Mouse (Mus musculus) embryonic facial prominence, embryonic 12.5 days (tissue): ENCODE results near the gene Phb2. TPM values are rescaled to one million over a fixed set of nuclear protein-coding genes. Genes with fewer than 3 reads are reported as not detected.

Experiments used
- ATAC-seq: fragments of 200-750 bp; cut with Nextera tagmentation; 2 replicates; pipeline ENCODE4 v1.8.0; 2017; ENCODE audit not compliant: insufficient number of reproducible peaks, insufficient read depth, low FRiP score, low TSS enrichment
- H3K27ac ChIP-seq: fragments of 300-500 bp; sonication (generic); 2 replicates; pipeline ENCODE4 v1.5.1; 2016; ENCODE audit warnings: mild to moderate bottlenecking
- H3K27me3 ChIP-seq: fragments of 300-500 bp; sonication (generic); 2 replicates; pipeline ENCODE4 v1.6.1; 2016; ENCODE audit warnings: mild to moderate bottlenecking, moderate library complexity
- H3K36me3 ChIP-seq: fragments of 300-500 bp; sonication (generic); 2 replicates; pipeline ENCODE4 v1.6.1; 2016; ENCODE audit warnings: mild to moderate bottlenecking
- H3K4me1 ChIP-seq: fragments of 300-500 bp; sonication (generic); 2 replicates; pipeline ENCODE4 v1.6.1; 2016
- H3K4me2 ChIP-seq: fragments of 300-500 bp; sonication (generic); replicated peaks from 2 replicates; pipeline ENCODE4 v1.6.1; 2016; ENCODE audit warnings: mild to moderate bottlenecking, moderate library complexity
- H3K4me3 ChIP-seq: fragments of 300-500 bp; sonication (generic); 2 replicates; pipeline ENCODE4 v1.5.1; 2016; ENCODE audit warnings: mild to moderate bottlenecking
- H3K9ac ChIP-seq: fragments of 300-500 bp; sonication (generic); 2 replicates; pipeline ENCODE4 v1.6.1; 2016; ENCODE audit warnings: mild to moderate bottlenecking, moderate library complexity
- H3K9me3 ChIP-seq: fragments of 300-500 bp; sonication (generic); 2 replicates; pipeline ENCODE4 v1.6.1; 2016; ENCODE audit warnings: mild to moderate bottlenecking, moderate library complexity
- WGBS: fragments of 180-500 bp; shearing (Covaris S2); methylation state at CpG from one replicate; pipeline ENCODE4 v1.1.7; 2016; 5-methylcytosine and 5-hydroxymethylcytosine counted together
- polyA plus RNA-seq: library from polyadenylated mRNA; unstranded; fragments of >200 nt; fragmentation: Nextera tagmentation; extraction: Ambion mirVana; gene quantifications from 2 replicates; pipeline ENCODE4 v1.2.1, GENCODE M21; 2016

Gene Phb2
- 359 and 370 TPM in 2 replicates for polyA plus RNA-seq

GRCm38 (mm10) chr6:124711824-124712782, at the start of gene Phb2, which contains the start of gene Emg1:
TSS of gene Phb2 (plus strand) at chr6:124712336.
TSS of gene Emg1 (minus strand) at chr6:124712178.
- under 1% methylated on average over 73 of the region's 76 CpGs for WGBS
- peaks cover 47% of the 10 kb centered on the region for H3K36me3 ChIP-seq
- no peaks in the 10 kb centered on the region for H3K9me3 ChIP-seq
- peak; percentile 96 for ATAC-seq
- H3K9ac ChIP-seq, result peak within 1 kb of the TSS; percentile 92
- peak within 1 kb of the TSS; percentile 94 for H3K4me3 ChIP-seq
- peak within 1 kb of the TSS; percentile 83 for H3K27ac ChIP-seq
- peak within 1 kb of the TSS; percentile 95 for H3K4me2 ChIP-seq
- H3K27me3 ChIP-seq, result no peaks in the 10 kb centered on the region
- H3K4me1 ChIP-seq, result peaks cover 23% of the 10 kb centered on the region

- Histone ChIP-seq H3K36me3 (no peaks in the 10 kb centered on the region), H3K27ac (peak within 1 kb of the TSS; percentile 81), H3K9me3 (no peaks in the 10 kb centered on the region), H3K27me3 (no peaks in the 10 kb centered on the region), H3K4me1 (peaks cover 4% of the 10 kb centered on the region; the same call in 1 of the 2 replicates), H3K9ac (peak within 1 kb of the TSS; percentile 51), H3K4me2 (peak within 1 kb of the TSS; percentile 66), H3K4me3 (peak within 1 kb of the TSS; percentile 52)
- ATAC-seq, result peak; percentile 95
- WGBS, result 1% methylated on average over 76 of the region's 87 CpGs
Observed at GRCm38 (mm10) chr6:124662477-124663423, 49.4 kb upstream of the Phb2 start, which contains the start of gene Lpcat3. TSS of gene Lpcat3 (plus strand) at chr6:124663027.

GRCm38 (mm10) chr6:124663424-124663795, 48.7 kb upstream of the Phb2 start:
- peak overlapping the region; percentile 52 for H3K4me3 ChIP-seq
- H3K9me3 ChIP-seq, result no peaks in the 10 kb centered on the region
- peaks cover 4% of the 10 kb centered on the region; the same call in 1 of the 2 replicates for H3K4me1 ChIP-seq
- WGBS, result 19% methylated on average over 13 of the region's 13 CpGs
- ATAC-seq, result no peak
- H3K36me3 ChIP-seq, result no peaks in the 10 kb centered on the region
- H3K27ac ChIP-seq, result 0 out of 2 replicates have a peak overlapping the region, but pooled peaks have one; percentile 81
- no peaks in the 10 kb centered on the region for H3K27me3 ChIP-seq
- peak overlapping the region; percentile 66 for H3K4me2 ChIP-seq
- H3K9ac ChIP-seq, result peak overlapping the region; percentile 51

GRCm38 (mm10) chr6:124664256-124664655, 47.9 kb upstream of the Phb2 start:
- H3K9me3 ChIP-seq, result no peaks in the 10 kb centered on the region
- no peaks in the 10 kb centered on the region for H3K27me3 ChIP-seq
- H3K36me3 ChIP-seq, result no peaks in the 10 kb centered on the region
- peaks cover 4% of the 10 kb centered on the region; the same call in 1 of the 2 replicates for H3K4me1 ChIP-seq
- H3K27ac ChIP-seq, result no peak overlapping the region
- peak overlapping the region; percentile 66 for H3K4me2 ChIP-seq
- 81% methylated on average over 7 of the region's 7 CpGs for WGBS
- no peak overlapping the region for H3K9ac ChIP-seq
- H3K4me3 ChIP-seq, result 0 out of 2 replicates have a peak overlapping the region, but pooled peaks have one; percentile 2
- ATAC-seq, result no peak

GRCm38 (mm10) chr6:124665011-124665410, 47.1 kb upstream of the Phb2 start:
- no peak for ATAC-seq
- Histone ChIP-seq H3K9ac (no peak overlapping the region), H3K36me3 (no peaks in the 10 kb centered on the region), H3K27me3 (no peaks in the 10 kb centered on the region), H3K4me3 (no peak overlapping the region), H3K4me2 (no peak overlapping the region), H3K27ac (no peak overlapping the region), H3K9me3 (no peaks in the 10 kb centered on the region), H3K4me1 (peaks cover 4% of the 10 kb centered on the region; the same call in 1 of the 2 replicates)
- WGBS, result 92% methylated on average over 10 of the region's 10 CpGs

- peaks cover 7% of the 10 kb centered on the region; the same call in 1 of the 2 replicates for H3K4me1 ChIP-seq
- WGBS, result 86% methylated on average over 11 of the region's 11 CpGs
- H3K27ac ChIP-seq, result no peak overlapping the region
- ATAC-seq, result no peak
- no peak overlapping the region for H3K9ac ChIP-seq
- no peak overlapping the region for H3K4me2 ChIP-seq
- H3K36me3 ChIP-seq, result no peaks in the 10 kb centered on the region
- no peaks in the 10 kb centered on the region for H3K27me3 ChIP-seq
- no peaks in the 10 kb centered on the region for H3K9me3 ChIP-seq
- H3K4me3 ChIP-seq, result no peak overlapping the region
Observed at GRCm38 (mm10) chr6:124669234-124669859, 42.8 kb upstream of the Phb2 start.

- WGBS, result 93% methylated on average over 7 of the region's 7 CpGs
- H3K9ac ChIP-seq, result no peak overlapping the region
- no peak overlapping the region for H3K4me2 ChIP-seq
- no peaks in the 10 kb centered on the region for H3K27me3 ChIP-seq
- no peaks in the 10 kb centered on the region for H3K36me3 ChIP-seq
- H3K4me3 ChIP-seq, result no peak overlapping the region
- peaks cover 7% of the 10 kb centered on the region; the same call in 1 of the 2 replicates for H3K4me1 ChIP-seq
- H3K9me3 ChIP-seq, result no peaks in the 10 kb centered on the region
- no peak overlapping the region for H3K27ac ChIP-seq
- ATAC-seq, result no peak
Observed at GRCm38 (mm10) chr6:124670281-124670900, 41.7 kb upstream of the Phb2 start.

GRCm38 (mm10) chr6:124672100-124672499, 40.0 kb upstream of the Phb2 start:
- Histone ChIP-seq H3K4me3 (no peak overlapping the region), H3K36me3 (no peaks in the 10 kb centered on the region), H3K4me1 (peaks cover 7% of the 10 kb centered on the region; the same call in 1 of the 2 replicates), H3K9me3 (no peaks in the 10 kb centered on the region), H3K27ac (no peak overlapping the region), H3K4me2 (no peak overlapping the region), H3K9ac (no peak overlapping the region), H3K27me3 (no peaks in the 10 kb centered on the region)
- no peak for ATAC-seq
- 73% methylated on average over 6 of the region's 6 CpGs for WGBS

GRCm38 (mm10) chr6:124673619-124674018, 38.5 kb upstream of the Phb2 start:
- Histone ChIP-seq H3K4me3 (no peak overlapping the region), H3K27ac (no peak overlapping the region), H3K27me3 (no peaks in the 10 kb centered on the region), H3K4me1 (peaks cover 7% of the 10 kb centered on the region; the same call in 1 of the 2 replicates), H3K36me3 (no peaks in the 10 kb centered on the region), H3K9me3 (no peaks in the 10 kb centered on the region), H3K4me2 (no peak overlapping the region), H3K9ac (no peak overlapping the region)
- ATAC-seq, result no peak
- 94% methylated on average over 9 of the region's 9 CpGs for WGBS

GRCm38 (mm10) chr6:124674591-124674990, 37.5 kb upstream of the Phb2 start:
- no peaks in the 10 kb centered on the region for H3K9me3 ChIP-seq
- H3K4me3 ChIP-seq, result no peak overlapping the region
- 95% methylated on average over 7 of the region's 7 CpGs for WGBS
- ATAC-seq, result no peak
- H3K4me1 ChIP-seq, result peaks cover 7% of the 10 kb centered on the region; the same call in 1 of the 2 replicates
- no peak overlapping the region for H3K27ac ChIP-seq
- no peak overlapping the region for H3K9ac ChIP-seq
- H3K36me3 ChIP-seq, result no peaks in the 10 kb centered on the region
- no peaks in the 10 kb centered on the region for H3K27me3 ChIP-seq
- no peak overlapping the region for H3K4me2 ChIP-seq
